Mouse (Mus musculus): ENCODE measurements around the gene Gm11444. TPM values are rescaled to one million over a fixed set of nuclear protein-coding genes. Genes with fewer than 3 reads are reported as not detected.

The Gm11444 gene
- polyA plus RNA-seq, 1 experiment = not detected

- H3K36me3 ChIP-seq (ENCODE audit: control insufficient read depth, insufficient read depth) = no peaks in the 10 kb centered on the region
- TF ChIP-seq MYOG (IDR thresholded peaks at IDR 0.05; ENCODE audit: control insufficient read depth in 1 of 3, insufficient read depth in 1 of 3, insufficient read length in 2 of 3, low read depth in 2 of 3) (no peak), TCF12 (IDR thresholded peaks at IDR 0.05; ENCODE audit: insufficient read depth, poor library complexity, severe bottlenecking) (no peak), POLR2A (IDR thresholded peaks at IDR 0.05; ENCODE audit: insufficient read length, low read depth) (no peak), REST (IDR thresholded peaks at IDR 0.05; ENCODE audit: insufficient read depth, insufficient read length) (no peak), USF1 (IDR thresholded peaks at IDR 0.05; ENCODE audit: low read depth) (no peak), MAX (IDR thresholded peaks at IDR 0.05; ENCODE audit: low read depth) (no peak), SRF (IDR thresholded peaks at IDR 0.05; ENCODE audit: control insufficient read depth, insufficient read length, low read depth) (no peak), TCF3 (IDR thresholded peaks at IDR 0.05; ENCODE audit: insufficient read length, low read depth) (no peak), CEBPB (IDR thresholded peaks at IDR 0.05; ENCODE audit: insufficient read depth, poor library complexity, severe bottlenecking) (no peak), POLR2AphosphoS2 (IDR thresholded peaks at IDR 0.05; ENCODE audit: insufficient read length, low read depth) (no peak), E2F4 (IDR thresholded peaks at IDR 0.05; ENCODE audit: insufficient read depth) (no peak), MYOD1 (IDR thresholded peaks at IDR 0.05; ENCODE audit: control insufficient read depth in 1 of 3, insufficient read length in 2 of 3, low read depth in 2 of 3) (no peak)
- H3K4me3 ChIP-seq = no peak overlapping the region
- peaks cover 23% of the 10 kb centered on the region for H3K27me3 ChIP-seq (ENCODE audit: control insufficient read depth, insufficient read depth, insufficient read length)
- no peak overlapping the region for H3K4me2 ChIP-seq (ENCODE audit: low read depth)
- H3K79me2 ChIP-seq (ENCODE audit: control insufficient read depth, insufficient read depth) = no peaks in the 10 kb centered on the region
- H3ac ChIP-seq (ENCODE audit: control insufficient read depth, insufficient read length) = no peak overlapping the region
These were observed 19.2 kb downstream of the Gm11444 start for GRCm38 (mm10) chr11:85830901-85831341.

DNA sequence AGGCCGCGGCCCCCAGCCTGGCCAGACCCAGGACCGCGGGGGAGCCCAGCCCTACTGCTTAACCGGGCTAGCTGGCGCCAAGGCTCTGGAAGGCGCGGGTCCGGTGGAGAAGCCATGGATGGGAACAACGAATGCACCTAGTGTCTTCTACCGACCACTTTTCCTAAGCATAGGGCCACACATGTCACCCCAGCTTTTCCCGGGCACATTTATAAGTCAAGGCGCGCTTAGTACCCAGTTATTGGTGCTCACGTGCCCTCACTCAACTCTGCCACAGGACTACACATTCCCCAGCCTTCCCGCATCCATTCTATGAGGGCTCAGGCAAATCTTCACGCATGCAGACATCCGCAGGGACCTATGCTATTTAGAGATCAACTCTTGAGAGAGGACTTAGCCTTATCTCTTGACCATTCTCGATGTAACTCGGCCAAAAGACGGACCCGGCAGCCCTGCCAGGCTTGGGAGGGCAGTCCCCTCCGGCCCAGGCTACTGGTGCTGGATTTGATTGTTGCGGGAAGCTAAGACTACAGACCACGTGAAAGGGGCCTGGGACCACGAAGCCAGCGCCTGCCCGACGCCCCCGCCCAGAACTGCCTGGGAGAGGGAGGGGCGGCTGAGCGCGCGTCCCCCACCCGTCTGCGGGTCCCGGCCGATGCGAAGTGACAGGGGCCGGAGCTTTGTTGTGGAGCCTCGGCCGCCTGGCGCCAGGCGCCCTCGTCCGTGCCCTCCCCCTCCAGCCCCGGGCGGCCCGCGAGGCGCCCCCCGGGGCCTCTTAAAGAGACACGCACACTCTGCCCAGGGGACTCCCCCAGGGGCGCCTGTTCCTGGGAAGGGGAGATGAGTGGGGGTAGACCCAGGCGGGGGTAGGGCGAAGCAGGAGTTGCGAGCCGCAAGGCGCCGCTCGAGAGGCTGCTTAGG, 20.4 kb downstream of the Gm11444 start:
- no peak for TF ChIP-seq REST (IDR thresholded peaks at IDR 0.05; ENCODE audit: insufficient read depth, insufficient read length)
- TF ChIP-seq TCF3 (IDR thresholded peaks at IDR 0.05; ENCODE audit: insufficient read length, low read depth) = no peak
- no peak for TF ChIP-seq POLR2AphosphoS2 (IDR thresholded peaks at IDR 0.05; ENCODE audit: insufficient read length, low read depth)
- TF ChIP-seq POLR2A (IDR thresholded peaks at IDR 0.05; ENCODE audit: insufficient read length, low read depth) = no peak
- TF ChIP-seq CEBPB (IDR thresholded peaks at IDR 0.05; ENCODE audit: insufficient read depth, poor library complexity, severe bottlenecking) = no peak
- TF ChIP-seq MYOG (IDR thresholded peaks at IDR 0.05; ENCODE audit: control insufficient read depth in 1 of 3, insufficient read depth in 1 of 3, insufficient read length in 2 of 3, low read depth in 2 of 3) = no peak
- TF ChIP-seq TCF12 (IDR thresholded peaks at IDR 0.05; ENCODE audit: insufficient read depth, poor library complexity, severe bottlenecking) = no peak
- no peak for TF ChIP-seq USF1 (IDR thresholded peaks at IDR 0.05; ENCODE audit: low read depth)
- no peak for TF ChIP-seq MYOD1 (IDR thresholded peaks at IDR 0.05; ENCODE audit: control insufficient read depth in 1 of 3, insufficient read length in 2 of 3, low read depth in 2 of 3)
- no peak for TF ChIP-seq MAX (IDR thresholded peaks at IDR 0.05; ENCODE audit: low read depth)
- TF ChIP-seq E2F4 (IDR thresholded peaks at IDR 0.05; ENCODE audit: insufficient read depth) = no peak
- H3K4me3 ChIP-seq = no peak overlapping the region
- no peaks in the 10 kb centered on the region for H3K79me2 ChIP-seq (ENCODE audit: control insufficient read depth, insufficient read depth)
- H3K27me3 ChIP-seq (ENCODE audit: control insufficient read depth, insufficient read depth, insufficient read length) = peaks cover 23% of the 10 kb centered on the region
- no peaks in the 10 kb centered on the region for H3K36me3 ChIP-seq (ENCODE audit: control insufficient read depth, insufficient read depth)
- H3ac ChIP-seq (ENCODE audit: control insufficient read depth, insufficient read length) = no peak overlapping the region
- H3K4me2 ChIP-seq (ENCODE audit: low read depth) = no peak overlapping the region

DNA sequence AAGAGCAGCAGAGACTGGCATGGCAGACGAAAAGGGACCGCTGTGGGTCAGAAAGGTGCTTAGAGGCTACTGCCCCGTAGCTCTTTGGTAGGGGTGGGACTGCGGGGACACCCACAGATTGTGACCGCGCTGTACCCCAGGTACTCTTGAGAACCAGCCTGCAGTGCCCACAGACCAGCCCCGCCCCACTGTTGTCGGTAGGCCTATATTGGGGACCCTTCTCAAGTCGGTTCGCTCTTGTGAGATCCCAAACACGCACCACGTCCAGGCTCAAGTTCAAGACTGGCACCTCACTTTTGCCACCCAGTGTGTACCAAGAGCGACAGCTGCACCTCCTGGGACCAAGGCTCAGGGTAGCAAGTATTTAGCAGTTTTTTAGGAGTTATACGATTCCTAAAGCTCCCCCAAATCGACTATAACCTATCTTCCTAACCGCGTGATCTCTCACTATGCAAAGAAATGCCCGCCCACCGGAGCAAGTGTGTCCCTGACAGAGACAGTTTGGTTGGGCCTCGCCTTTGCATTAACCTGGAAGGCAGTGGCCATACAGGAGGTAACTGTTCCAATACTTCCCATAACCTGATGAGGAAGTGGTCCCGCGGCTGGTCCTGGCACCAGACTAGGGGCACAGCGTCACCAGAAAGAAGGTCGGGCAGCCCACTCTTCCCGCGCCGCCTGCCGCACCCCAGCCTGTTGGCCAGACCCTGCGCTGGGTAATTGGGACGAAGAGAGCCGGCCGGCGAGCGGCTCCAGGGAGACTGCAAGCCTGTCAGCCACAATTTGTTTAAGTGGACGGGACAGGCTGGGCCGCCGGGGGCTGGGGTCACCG, 21.2 kb downstream of the Gm11444 start:
- TF ChIP-seq SRF (IDR thresholded peaks at IDR 0.05; ENCODE audit: control insufficient read depth, insufficient read length, low read depth) (no peak), POLR2AphosphoS2 (IDR thresholded peaks at IDR 0.05; ENCODE audit: insufficient read length, low read depth) (no peak), REST (IDR thresholded peaks at IDR 0.05; ENCODE audit: insufficient read depth, insufficient read length) (no peak)
- H3K4me3 ChIP-seq = no peak overlapping the region
- no peak overlapping the region for H3ac ChIP-seq (ENCODE audit: control insufficient read depth, insufficient read length)
- no peaks in the 10 kb centered on the region for H3K36me3 ChIP-seq (ENCODE audit: control insufficient read depth, insufficient read depth)
- no peaks in the 10 kb centered on the region for H3K79me2 ChIP-seq (ENCODE audit: control insufficient read depth, insufficient read depth)
- peaks cover 23% of the 10 kb centered on the region for H3K27me3 ChIP-seq (ENCODE audit: control insufficient read depth, insufficient read depth, insufficient read length)
- no peak overlapping the region for H3K4me2 ChIP-seq (ENCODE audit: low read depth)

DNA sequence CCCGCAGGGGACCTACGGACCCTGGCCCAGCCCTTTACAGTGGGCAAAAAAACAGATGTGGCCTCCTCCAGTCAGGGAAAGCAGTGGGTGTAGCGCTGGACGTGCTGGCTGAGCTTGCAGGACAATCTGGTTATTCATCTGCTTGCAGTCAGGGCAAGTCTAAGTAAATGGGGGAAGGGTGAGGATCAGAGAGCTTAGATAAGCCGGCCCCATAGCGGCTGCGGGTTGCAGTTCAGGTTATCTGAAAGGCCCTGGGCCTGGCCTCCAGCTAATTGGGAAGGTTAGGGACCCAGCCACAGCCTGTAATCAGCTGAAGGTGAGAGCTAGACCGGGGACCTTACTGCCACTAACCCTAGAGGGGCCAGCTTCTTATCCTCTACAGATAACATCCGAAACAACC, 22.8 kb downstream of the Gm11444 start:
- peaks cover 23% of the 10 kb centered on the region for H3K27me3 ChIP-seq (ENCODE audit: control insufficient read depth, insufficient read depth, insufficient read length)
- H3K79me2 ChIP-seq (ENCODE audit: control insufficient read depth, insufficient read depth) = no peaks in the 10 kb centered on the region
- H3K4me3 ChIP-seq = no peak overlapping the region
- no peak overlapping the region for H3ac ChIP-seq (ENCODE audit: control insufficient read depth, insufficient read length)
- no peaks in the 10 kb centered on the region for H3K36me3 ChIP-seq (ENCODE audit: control insufficient read depth, insufficient read depth)
- H3K4me2 ChIP-seq (ENCODE audit: low read depth) = no peak overlapping the region
- TF ChIP-seq MYOG (IDR thresholded peaks at IDR 0.05; ENCODE audit: control insufficient read depth in 1 of 3, insufficient read depth in 1 of 3, insufficient read length in 2 of 3, low read depth in 2 of 3) (no peak), SRF (IDR thresholded peaks at IDR 0.05; ENCODE audit: control insufficient read depth, insufficient read length, low read depth) (no peak), MAX (IDR thresholded peaks at IDR 0.05; ENCODE audit: low read depth) (no peak), POLR2A (IDR thresholded peaks at IDR 0.05; ENCODE audit: insufficient read length, low read depth) (no peak), TCF12 (IDR thresholded peaks at IDR 0.05; ENCODE audit: insufficient read depth, poor library complexity, severe bottlenecking) (no peak), USF1 (IDR thresholded peaks at IDR 0.05; ENCODE audit: low read depth) (no peak), REST (IDR thresholded peaks at IDR 0.05; ENCODE audit: insufficient read depth, insufficient read length) (no peak), E2F4 (IDR thresholded peaks at IDR 0.05; ENCODE audit: insufficient read depth) (no peak), CEBPB (IDR thresholded peaks at IDR 0.05; ENCODE audit: insufficient read depth, poor library complexity, severe bottlenecking) (no peak)

All from myocyte (in vitro differentiated cells).